Mouse (Mus musculus) layer of hippocampus, adult 18-20 months (tissue): ENCODE measurements around the gene Mcrip1. TPM values are rescaled to one million over a fixed set of nuclear protein-coding genes. Genes with fewer than 3 reads are reported as not detected.
A peak's percentile ranks its signal among the peaks of the same experiment; 100 is the strongest.
"Not testable (repeated sequence)": the region's sequence is repeated elsewhere in the genome, so short reads cannot be mapped to it uniquely, and the experiment has no call there.

Experiments used
- DNase-seq, 2 experiments: peaks; one replicate each; pipeline ENCODE4 v3.0.0; 2022; ENCODE audit warnings: low spot score in 2 of 2
- long read RNA-seq: library from polyadenylated mRNA; stranded (forward); transcript quantifications from one replicate; pipeline ENCODE4 v2.0.0, GENCODE M21; 2021
- total RNA-seq, 2 experiments: library from RNA; stranded (reverse); gene quantifications; 2 replicates each; pipeline ENCODE4 v1.2.3; 2021

Mcrip1 gene
- total RNA-seq, result 10 to 100 TPM; 68.8 to 74.5 TPM
- long read RNA-seq, transcript Mcrip1-201 (5 exons, 1,205 nt), result major isoform, 91 of 102 reads
- long read RNA-seq, partial matches to known transcripts, result 5 of 102 reads
- long read RNA-seq, other reads (novel, unspliced or antisense), result 5 of 102 reads

DNA sequence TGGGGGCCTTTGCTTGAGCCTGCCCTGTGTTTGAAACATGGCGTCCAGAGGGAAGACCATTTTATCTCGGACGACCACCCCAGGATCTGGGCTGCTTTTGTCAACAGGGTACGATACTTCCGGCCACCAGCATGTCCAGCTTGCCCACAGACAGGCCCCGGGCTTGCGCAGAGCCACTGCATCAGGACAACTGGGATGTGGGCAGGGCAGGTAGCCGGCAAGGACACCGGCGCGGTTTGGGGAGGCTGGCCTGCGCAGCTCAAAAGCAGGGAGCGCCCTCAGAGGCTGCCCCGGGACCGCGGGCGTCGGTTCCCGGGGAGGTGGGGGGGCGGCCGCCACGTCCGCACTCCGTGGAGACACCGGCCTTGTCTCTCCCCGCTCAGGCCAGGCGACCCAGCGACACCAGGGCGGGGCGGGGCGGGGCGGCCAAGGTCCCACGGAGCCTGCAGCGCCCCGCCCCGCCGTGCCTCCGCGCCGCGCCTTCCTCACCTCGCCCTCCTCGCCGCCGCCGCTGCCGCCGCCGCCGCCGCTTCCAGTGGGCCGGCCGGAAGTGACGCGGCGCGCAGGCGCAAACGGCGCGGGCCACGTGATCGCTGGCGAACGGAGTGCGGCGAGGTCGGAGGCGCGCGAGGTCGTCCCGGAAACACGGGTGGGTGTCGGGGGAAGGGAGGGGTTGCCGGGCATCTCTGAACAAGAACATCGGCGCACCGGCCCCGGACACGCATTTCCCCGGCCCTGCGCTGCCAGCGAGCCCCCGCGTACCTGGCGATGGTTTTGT is at the start of gene Mcrip1:
Gene Mcrip1 (minus strand): TSS at position 560 of the 778 bp plus-strand sequence.
- peak; percentile 90 to 93 for DNase-seq

DNA sequence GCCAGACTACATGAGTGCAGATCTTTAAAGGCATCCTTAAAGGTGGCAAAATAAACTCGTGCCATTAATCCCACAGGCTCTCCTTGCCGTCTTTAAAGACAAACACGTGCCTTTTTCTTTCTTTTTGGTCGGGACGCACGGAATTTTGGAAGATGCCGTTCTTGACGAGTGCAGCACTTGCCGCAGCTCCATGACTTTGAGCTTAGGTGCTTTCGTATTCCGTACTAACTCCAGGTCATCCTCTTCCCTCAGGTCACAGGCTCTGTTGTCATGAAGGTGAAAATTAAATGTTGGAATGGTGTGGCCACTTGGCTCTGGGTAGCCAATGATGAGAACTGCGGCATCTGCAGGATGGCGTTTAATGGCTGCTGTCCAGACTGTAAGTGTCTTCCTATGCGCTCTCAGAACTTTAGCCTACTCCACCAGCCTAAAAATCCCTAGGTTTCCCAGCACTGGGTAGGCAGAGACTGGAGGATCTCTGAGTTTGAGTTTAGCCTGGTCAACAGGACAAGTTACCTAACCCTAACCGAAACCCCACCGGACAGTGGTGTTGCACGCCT is 49.5 kb upstream of the Mcrip1 start:
- no peak for DNase-seq

DNA sequence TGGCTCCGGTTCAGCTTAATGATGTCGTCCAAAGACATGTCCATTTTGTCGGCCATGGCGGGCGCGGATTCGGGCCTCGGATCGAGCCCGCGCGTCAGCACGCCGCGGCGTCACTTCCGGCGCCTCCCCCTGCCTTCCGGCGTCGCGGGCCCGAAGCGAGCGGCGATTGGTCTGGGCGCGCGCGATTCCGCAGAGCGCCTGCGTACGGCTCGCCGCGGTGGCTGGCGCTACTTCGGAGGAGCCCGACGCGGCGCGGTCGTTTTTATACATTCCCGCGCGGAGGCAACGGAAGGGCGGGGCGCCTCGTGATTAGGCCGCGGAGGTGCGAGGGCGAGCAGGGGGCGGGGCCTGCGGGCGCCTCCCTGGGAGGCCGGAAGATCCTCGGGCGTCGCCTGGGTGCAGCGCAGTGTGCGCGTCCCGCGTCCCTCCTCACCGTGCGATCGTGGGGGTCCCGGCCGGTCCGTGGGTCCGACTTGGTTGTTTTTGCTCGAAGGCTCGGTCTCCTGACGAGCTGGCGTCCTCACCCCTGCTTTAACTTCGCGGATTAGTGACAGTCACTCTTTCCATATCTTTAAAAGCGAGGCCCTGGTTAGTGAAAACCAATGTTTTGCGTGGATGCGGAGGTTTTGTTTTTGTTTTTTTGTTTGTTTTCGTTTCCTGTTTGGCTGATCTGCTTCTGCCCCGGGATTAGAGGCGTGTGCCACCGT is 48.9 kb upstream of the Mcrip1 start, which contains the start of the genes Alyref and Anapc11:
Gene Alyref (minus strand): TSS at position 83 of the 707 bp plus-strand sequence.
Gene Anapc11 (plus strand): TSS at position 139 of the 707 bp plus-strand sequence.
- peak; percentile 91 to 95 for DNase-seq

DNA sequence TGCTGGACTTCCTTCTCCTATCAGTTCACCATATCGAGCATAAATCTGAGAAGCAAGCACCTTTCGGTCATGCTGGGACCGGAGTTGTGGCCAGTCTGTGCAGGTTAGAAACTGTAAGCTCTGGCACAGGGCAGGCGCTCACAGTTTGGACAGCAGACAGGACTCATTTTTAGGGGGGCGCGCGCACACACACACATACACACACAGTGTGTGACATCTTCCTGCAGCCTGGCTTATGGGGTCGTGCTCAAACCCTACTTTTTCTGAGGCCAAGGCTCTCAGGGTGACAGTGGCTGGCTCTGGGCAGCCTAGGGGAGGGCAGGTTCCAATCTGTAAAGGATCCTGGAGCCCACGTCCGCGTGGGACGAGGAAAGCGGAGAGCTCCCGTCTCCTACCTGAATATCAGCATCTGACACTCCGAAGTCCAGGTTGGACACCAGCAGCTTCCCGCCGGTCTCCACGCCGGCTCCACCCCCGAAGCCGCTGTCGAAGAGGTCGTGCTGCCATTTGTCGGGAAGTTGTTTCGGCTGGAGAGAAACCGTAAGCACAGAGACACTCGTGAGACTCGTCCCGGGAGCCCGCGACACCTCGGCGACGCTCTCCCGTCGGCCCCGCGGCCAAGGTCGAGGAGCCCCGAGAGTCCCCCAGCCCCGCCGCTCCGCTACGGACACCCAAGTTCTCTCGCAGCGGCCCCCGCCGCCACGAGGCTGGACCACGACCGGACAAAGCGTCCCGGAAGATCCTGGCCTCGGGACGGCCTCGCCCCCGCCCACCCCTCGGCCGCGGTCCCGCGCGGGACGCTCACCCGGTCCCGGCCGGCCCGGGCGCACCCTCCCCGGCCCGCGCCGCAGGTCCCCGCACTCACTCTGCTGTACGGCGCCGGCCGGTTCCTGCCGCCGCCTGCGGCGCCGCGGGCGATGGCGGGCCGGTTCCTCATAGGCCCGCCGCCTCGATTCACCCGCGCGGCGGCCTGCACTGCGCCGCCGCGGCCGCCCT is 48.0 kb upstream of the Mcrip1 start:
- no peak for DNase-seq

DNA sequence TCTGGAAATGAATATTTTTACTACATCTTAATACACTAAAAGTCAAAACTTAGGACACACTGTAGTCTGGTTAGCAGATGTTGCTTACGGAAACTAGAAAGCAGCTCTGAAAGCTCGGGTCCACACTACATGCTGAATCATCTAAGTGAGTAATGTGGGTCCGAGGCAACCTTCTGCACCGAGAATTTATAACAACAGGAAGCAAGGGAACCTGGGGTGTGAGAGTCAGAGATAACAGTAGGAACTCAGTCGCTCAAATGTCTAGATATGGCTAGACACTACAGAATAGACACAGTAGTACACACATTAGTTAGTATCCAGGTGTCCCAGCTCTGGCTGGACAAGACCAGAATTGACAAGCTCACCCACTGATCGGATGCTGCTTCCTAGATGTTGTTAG is 39.0 kb upstream of the Mcrip1 start:
- DNase-seq, result no peak

DNA sequence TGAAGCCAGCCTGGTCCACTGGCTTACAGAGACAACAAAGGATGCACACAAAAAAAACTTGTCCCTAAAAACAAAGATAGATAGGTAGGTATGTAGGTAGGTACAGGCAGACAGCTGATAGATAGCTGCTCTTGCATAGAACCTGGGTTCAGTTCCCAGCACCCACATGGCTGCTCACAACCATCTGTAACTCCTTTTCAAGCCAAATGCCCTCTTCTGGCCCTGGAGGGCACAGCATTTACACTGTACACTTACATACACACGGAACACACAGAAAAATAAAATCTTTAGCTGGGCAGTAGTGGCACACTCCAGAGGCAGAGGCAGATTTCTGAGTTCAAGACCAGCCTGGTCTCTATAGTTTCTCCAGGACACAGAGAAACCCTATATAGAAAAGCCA is 34.4 kb upstream of the Mcrip1 start:
- no peak for DNase-seq

DNA sequence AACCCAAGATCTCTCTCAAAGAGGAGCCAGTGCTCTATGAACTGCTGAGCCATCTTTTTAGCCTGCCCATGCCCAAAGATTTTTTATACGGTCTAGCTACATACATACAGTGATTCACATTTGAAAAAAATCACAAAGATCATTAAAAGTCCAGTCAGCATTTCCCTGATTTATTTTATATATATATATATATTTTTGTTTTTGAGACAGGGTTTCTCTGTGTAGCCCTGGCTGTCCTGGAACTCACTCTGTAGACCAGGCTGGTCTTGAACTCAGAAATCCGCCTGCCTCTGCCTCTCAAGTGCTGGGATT is 33.4 kb upstream of the Mcrip1 start:
- not testable (repeated sequence) for DNase-seq

DNA sequence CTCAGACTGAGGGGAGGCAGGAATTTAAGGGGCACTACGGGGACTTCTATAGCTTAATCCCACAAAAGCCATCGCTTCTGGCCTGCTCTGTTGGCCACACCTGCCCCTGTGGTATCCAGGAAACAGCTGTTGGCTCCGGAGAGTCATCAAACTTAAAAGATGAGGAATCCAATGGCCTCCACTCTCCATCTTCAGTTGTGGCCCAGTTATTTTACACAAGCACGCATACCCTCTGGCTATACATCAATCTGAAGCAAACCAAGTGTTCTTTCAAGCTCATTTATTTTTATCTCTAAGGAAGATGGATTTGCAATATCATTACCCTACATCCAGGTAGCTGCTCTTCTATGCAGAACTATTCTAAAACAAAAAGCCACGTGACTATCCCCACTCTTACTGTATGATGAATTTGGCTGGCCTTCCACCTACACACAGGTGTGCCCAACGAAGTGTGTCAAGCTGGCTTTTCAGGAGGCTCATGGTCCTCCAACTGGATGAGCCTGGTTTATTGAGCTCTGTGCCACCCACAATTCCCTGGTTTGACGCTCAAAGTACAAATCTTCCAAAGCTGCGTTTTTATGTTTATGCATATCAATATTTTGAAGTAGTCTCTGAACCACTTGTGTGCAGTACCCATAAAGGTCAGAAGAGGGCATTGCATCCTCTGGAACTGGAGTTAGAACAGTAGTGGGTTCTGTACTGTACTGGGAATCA is 32.9 kb upstream of the Mcrip1 start:
- DNase-seq, result peak in 1 of 2 experiments; percentile 33

DNA sequence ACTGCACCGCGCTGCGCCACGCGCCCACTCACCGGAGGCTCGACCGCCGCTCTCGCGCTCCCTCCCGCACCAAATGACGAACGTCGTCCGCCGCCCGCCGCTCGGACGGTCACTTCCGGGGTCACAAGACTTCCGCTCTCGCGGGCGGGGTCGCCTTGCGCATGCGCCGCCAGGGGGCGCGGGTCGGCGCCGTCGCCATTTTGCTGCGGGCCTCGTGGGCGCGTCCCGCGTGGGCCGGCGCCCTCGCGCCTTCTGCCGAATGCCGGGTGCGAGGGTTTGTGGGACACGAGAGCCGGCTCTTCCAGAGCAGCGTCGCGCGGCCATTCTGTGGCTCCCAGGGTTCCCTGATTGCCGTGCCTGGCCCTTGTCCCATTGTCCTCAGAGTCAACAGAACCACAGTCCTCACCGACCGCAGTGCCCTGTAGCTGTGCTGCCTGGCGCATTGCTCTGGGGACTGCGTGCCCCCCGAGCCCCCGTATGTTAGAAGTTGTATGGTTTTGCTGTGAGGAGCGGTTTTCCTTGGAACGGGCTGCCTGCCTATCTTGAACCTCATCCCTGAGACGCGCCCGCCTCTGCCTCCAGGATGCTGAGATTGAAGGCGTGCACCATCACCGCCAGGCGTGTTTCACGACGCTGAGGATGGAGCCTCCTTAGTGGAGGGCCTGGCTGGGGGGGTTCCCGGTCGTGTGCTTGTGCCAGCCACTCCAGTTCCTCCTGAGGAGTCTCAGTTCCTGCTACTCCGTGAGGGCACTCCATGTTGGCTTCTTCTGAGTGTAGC is 32.2 kb upstream of the Mcrip1 start, which contains the start of gene Arhgdia:
Gene Arhgdia (minus strand): TSS at position 135 of the 778 bp plus-strand sequence.
- peak; percentile 85 to 91 for DNase-seq

DNA sequence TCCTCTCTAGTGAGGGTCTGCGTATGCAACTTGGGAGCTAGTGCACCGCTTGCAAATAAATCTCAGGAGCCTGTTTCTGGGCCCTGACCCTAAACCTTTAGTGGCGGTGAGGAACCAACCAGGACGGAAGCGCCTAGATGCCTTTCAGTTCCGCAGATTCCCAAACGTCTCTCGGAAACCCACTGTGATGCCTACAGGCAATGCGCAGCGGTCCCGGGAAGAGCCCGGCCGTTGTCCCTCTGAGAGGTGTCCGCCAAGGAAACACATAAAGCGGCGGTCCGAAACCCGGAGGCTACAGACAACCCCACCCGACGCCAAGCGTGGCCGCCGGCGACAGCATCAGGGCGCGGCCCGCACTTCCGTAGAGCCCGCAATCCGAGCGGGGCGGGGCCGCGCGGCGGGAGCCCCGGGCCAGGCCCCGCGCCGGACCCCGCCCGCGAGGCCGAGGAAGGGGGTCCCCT is 31.4 kb upstream of the Mcrip1 start:
- DNase-seq, result peak in 1 of 2 experiments; percentile 39

DNA sequence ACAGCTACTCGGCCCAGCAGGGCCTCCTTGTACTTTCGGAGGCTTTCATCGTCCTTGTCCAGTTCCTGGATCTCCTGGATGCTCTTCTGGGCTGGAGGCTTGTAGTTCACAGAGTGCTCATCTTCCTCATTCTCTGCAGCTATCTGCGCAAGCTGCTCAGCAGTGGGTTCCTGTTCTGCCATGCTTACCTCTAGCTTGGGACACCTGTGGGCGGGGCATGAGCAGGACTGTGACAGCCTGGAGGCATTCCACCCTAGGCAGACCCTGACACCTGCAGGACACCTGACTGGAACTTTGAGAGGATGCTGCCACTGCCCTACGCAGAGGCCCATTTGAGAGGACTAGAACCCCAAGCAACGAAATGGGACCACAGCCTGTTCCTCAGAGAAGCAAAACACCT is 30.7 kb upstream of the Mcrip1 start:
- DNase-seq, result no peak

DNA sequence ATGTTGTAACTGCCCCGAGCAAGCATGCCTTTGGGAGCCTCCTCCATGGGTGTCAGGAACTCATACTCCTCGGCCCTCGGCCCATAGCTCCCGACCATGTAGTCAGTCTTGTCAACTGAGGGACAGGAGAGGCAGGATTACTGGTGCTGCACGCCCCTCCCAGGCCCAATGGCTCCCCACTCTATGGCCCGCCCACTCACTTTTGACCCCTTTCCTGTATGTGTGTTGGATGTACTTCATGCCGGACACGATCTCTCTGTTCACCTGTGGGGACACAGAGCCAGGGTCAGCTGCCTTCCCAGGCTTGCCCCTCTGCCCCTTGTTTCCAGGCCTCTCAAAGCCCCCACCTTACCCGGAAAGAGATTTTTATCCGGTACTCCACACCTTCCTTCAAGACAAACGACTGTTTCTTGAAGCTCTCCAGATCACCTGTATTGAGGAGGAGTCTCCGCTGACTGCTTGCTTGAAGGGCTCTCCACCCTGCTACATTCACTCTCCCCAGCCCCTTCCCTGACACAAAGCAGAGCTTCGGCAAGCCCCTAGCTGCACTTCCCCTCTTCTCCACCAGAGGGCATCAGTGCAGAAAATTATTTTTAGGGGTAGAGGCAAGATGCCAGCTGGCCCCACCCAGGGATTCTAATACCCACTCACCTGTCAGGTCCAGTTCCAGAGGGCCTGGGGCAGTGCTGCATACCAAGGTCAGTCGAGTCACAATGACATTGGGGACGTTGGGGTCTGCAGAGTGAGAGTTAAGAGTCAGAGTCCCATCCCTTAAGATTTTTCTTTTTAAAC is 30.0 kb upstream of the Mcrip1 start:
- DNase-seq, result peak in 1 of 2 experiments; percentile 78

DNA sequence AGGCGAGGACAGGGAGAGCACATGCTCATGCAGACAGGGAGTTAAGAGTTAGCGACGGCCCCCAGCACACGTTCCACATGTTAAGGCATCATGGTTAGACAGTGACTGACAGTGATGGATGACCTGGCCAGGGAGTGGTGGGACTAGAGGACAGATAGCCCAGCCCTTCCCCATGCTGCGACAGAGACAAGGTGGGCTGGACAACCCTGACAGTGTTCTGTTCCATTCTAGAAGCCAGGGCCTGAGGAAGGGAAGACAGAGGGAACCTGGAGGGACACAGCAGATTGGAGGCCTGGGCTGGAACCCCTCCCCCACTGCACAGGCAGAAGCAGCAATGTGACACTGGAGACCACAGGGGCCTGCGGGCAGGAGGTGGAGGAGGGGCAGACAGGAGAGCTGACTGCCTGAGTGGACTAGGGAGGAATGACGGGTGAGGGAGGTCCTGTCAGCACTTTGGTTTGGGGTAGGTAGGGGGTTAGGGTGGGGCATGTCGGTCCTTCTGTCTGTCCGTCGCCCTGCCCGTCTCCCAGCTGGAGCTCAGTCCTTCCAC is 29.2 kb upstream of the Mcrip1 start:
- no peak for DNase-seq

DNA sequence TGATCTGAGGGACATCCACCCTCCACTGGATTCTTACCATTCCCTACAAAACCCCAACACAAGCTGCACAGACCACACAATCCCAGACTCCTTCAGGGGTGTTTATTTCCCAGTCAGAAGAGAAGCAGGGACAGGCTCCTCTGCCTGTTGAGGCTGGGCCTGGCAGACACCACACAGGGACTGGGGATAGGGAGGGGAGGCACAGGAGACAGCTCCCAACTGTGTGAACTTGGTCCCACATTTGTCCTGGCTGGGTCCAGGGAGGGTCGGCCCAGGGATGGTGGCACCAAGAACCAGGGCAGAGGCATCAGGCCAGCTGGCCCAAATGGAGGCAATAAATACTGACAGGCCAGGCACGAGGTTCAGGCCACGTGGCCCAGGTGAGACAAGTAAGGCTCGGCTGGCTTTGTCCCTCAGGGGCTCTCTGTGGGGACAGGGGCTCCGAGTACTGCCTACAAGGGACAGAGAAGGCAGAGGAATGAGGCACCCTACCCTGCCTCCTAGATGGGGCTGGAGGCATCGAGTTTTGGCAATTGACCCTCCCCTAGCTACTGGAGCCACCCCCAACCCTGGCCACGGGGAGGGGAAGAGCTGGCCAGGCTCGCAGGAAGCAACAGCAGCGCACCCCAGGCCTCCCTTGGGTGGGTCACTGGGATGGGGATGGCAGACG is 28.6 kb upstream of the Mcrip1 start:
- DNase-seq, result no peak

DNA sequence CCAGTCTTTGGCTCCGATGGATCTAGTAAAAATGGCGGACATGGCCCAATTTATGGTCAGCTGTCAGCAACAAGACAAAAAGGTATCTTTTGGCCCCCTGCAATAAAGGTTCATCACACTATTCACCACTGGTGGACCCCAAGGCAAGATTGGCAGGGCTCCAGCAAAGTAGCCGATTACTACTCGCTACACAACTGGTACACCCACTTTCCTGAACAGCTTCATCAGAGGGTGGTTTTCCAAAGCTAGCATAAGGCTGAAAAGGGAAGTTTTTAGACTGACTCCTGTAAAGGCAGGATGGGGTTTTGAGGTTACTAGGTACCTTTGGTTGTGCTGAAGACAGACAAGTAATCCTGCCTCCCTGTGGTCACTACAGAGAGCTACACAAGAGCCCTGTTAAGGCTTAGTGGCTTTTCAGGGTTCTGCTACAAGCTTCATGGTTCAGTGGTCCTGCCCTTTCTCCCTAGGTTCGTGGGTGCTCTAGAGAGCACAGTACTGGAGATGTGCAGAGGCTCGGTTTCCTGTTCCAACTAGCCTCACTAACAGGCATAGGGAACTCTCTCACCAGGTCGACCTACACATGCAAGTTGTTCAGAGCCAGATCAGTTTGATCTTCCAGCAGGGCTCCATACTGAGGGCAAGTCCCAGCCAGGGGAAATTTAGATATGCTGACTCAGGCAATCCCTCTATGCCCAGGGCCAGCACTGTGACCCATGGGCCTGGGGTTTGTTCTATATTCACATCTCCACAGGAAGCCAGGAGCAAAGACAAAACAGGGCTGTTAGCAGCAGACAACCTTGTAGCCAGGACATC is 27.9 kb upstream of the Mcrip1 start:
- peak in 1 of 2 experiments; percentile 14 for DNase-seq

DNA sequence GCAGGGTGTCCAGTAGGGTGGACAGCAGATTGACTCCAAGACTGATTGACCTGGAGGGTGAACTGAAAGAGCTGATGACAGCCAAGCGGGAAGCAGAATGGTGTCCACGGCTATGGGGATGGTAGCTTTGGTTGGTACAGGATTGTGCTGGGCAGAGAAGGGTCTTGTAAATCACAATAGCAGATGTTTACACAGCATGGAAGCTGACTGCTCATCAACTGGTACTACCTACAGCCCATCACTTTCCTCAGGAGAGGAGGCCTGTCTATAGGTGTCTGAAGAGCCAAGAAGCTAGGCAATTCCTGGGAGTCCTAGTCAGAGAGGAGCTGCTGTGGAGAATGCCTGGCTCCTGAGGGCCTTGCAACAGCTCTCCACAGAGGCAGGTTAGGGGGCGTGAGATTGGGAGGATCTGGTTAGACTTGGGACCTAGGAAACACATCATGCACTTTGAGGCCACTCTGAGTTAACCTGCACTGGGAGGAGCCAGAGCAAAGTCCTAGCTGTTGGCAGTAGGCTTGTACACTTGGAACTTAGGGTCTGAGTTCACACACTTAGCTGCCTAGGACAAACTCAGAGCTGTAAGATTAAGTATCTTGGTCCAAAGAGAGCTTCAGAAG is 26.9 kb upstream of the Mcrip1 start:
- no peak for DNase-seq
